Mouse (Mus musculus) stomach, embryonic 14.5 days (tissue): ENCODE measurements around the gene Cox5b. TPM values are rescaled to one million over a fixed set of nuclear protein-coding genes. Genes with fewer than 3 reads are reported as not detected.

Source experiments
- ATAC-seq: fragments of 200-750 bp; cut with Nextera tagmentation; 2 replicates; pipeline ENCODE4 v1.8.0; 2017; ENCODE audit warnings: low read depth, moderate TSS enrichment; ENCODE audit not compliant: insufficient number of reproducible peaks, insufficient read depth, low FRiP score
- H3K27ac ChIP-seq: fragments of 300-500 bp; sonication (generic); 2 replicates; pipeline ENCODE4 v1.5.1; 2014; ENCODE audit warnings: mild to moderate bottlenecking, low read length, moderate library complexity, mixed read lengths
- H3K27me3 ChIP-seq: fragments of 300-500 bp; sonication (generic); 2 replicates; pipeline ENCODE4 v1.6.1; 2014; ENCODE audit warnings: low read length, control low read depth, mixed read lengths; ENCODE audit not compliant: control insufficient read depth, insufficient read depth
- H3K36me3 ChIP-seq: fragments of 300-500 bp; sonication (generic); 2 replicates; pipeline ENCODE4 v1.6.1; 2014; ENCODE audit warnings: mild to moderate bottlenecking, control low read depth, low read length, moderate library complexity, mixed read lengths; ENCODE audit not compliant: control insufficient read depth, insufficient read depth
- H3K4me1 ChIP-seq: fragments of 300-500 bp; sonication (generic); 2 replicates; pipeline ENCODE4 v1.6.1; 2014; ENCODE audit warnings: low read length, control low read depth, mixed read lengths; ENCODE audit not compliant: control insufficient read depth, insufficient read depth
- H3K4me2 ChIP-seq: fragments of 300-500 bp; sonication (generic); replicated peaks from 2 replicates; pipeline ENCODE4 v1.6.1; 2014; ENCODE audit warnings: low read depth, low read length, control low read depth
- H3K4me3 ChIP-seq: fragments of 300-500 bp; sonication (generic); 2 replicates; pipeline ENCODE4 v1.5.1; 2014; ENCODE audit warnings: low read depth, low read length, control low read depth
- H3K9ac ChIP-seq: fragments of 300-500 bp; sonication (generic); replicated peaks from 2 replicates; pipeline ENCODE4 v1.6.1; 2014; ENCODE audit warnings: low read depth, mild to moderate bottlenecking, control low read depth, low read length, moderate library complexity, mixed read lengths
- H3K9me3 ChIP-seq: fragments of 300-500 bp; sonication (generic); 2 replicates; pipeline ENCODE4 v1.6.1; 2016; ENCODE audit warnings: low read depth, low read length, control low read depth; ENCODE audit not compliant: control insufficient read depth
- WGBS: fragments of 180-500 bp; shearing (Covaris S2); extraction: QIAGEN DNeasy Blood & Tissue Kit; methylation state at CpG from one replicate; pipeline ENCODE4 v1.1.7; 2014; 5-methylcytosine and 5-hydroxymethylcytosine counted together
- polyA plus RNA-seq: library from polyadenylated mRNA; unstranded; fragments of >200 nt; fragmentation: Nextera tagmentation; extraction: Ambion mirVana; gene quantifications from 2 replicates; pipeline ENCODE4 v1.2.1, GENCODE M21; 2014

Cox5b gene
- polyA plus RNA-seq = 613 and 651 TPM in 2 replicates

- Histone ChIP-seq H3K4me2 (peak within 1 kb of the TSS; percentile 84), H3K27me3 (no peaks in the 10 kb centered on the region), H3K4me3 (peak within 1 kb of the TSS; percentile 82), H3K9me3 (no peaks in the 10 kb centered on the region), H3K27ac (no peak within 1 kb of the TSS), H3K9ac (peak within 1 kb of the TSS; percentile 68), H3K4me1 (peaks cover 6% of the 10 kb centered on the region; the same call in 1 of the 2 replicates), H3K36me3 (peaks cover 17% of the 10 kb centered on the region; the same call in 1 of the 2 replicates)
- ATAC-seq = peak; percentile 95
- under 1% methylated on average over 61 of the region's 68 CpGs for WGBS
Observed at GRCm38 (mm10) chr1:36691271-36692155, at the start of gene Cox5b. TSS of gene Cox5b (plus strand) at chr1:36691449.

DNA sequence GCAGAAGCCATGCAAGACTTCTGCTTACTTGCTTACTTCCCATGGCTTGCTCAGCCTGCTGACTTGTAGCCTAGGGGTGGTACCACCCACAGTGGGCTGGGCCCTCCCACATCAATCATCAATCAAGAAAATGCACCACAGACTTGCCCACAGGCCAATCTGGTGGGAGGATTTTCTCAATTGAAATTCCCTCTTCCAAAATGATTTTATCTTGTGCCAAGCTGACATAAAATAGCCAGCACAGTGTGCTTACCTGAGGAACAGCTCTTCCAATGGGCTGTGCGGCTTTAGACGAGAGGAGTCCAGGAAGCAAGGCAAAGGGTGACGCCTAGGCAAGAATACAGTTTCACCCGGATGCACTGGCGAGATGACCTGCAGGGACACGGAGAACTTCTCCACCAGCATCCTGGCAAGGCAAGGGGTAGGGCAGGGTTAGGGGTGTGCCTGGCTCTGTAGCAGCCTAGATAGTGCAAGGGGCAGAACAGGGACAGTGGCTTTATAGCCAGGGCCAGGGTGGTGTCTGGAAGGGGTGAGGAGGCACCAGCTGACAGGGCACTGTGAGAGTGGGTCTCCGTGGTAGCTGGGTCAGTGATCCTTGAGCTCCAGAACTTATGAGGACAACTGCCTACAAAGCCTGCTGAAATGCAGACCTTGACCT is 47.2 kb upstream of the Cox5b start:
- H3K9ac ChIP-seq = no peak overlapping the region

GRCm38 (mm10) chr1:36644615-36645007 is 46.6 kb upstream of the Cox5b start:
- Histone ChIP-seq H3K4me2 (no peak overlapping the region), H3K27me3 (no peaks in the 10 kb centered on the region), H3K9me3 (no peaks in the 10 kb centered on the region), H3K9ac (no peak overlapping the region), H3K4me3 (no peak overlapping the region), H3K36me3 (no peaks in the 10 kb centered on the region), H3K4me1 (no peaks in the 10 kb centered on the region), H3K27ac (no peak overlapping the region)
- 82% methylated on average over 9 of the region's 9 CpGs for WGBS
- ATAC-seq = no peak

More for the DNA sequence above, 47.2 kb upstream of the Cox5b start:
- H3K4me2 ChIP-seq = no peak overlapping the region
- H3K9me3 ChIP-seq = no peaks in the 10 kb centered on the region
- no peaks in the 10 kb centered on the region; the same call in 1 of the 2 replicates for H3K4me1 ChIP-seq
- no peak for ATAC-seq
- H3K27ac ChIP-seq = no peak overlapping the region
- H3K4me3 ChIP-seq = no peak overlapping the region
- no peaks in the 10 kb centered on the region for H3K36me3 ChIP-seq
- no peaks in the 10 kb centered on the region for H3K27me3 ChIP-seq
- WGBS = 86% methylated on average over 7 of the region's 7 CpGs

DNA sequence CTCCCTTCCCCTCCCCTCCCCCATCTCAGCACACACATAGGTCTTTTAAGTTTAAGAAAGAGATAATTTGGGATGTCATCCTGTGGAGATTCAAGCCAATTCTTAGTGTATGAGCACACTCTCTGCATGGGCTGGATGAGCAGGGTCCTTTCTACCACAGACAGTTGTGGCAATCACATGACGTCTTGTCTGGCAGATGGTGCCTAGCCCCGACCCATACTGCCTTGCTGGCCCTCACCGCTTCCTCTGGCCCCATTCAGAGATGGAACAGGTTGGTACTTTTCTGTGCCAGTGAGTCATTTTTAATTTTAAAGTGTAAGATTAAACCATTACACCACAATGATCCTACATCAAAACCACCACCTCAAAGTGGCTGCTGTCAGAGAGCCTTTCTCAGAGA is 45.0 kb upstream of the Cox5b start:
- no peaks in the 10 kb centered on the region for H3K9me3 ChIP-seq
- no peaks in the 10 kb centered on the region for H3K4me1 ChIP-seq
- ATAC-seq = no peak
- no peak overlapping the region for H3K4me3 ChIP-seq
- WGBS = 80% methylated on average over 3 of the region's 3 CpGs
- no peaks in the 10 kb centered on the region for H3K36me3 ChIP-seq
- no peak overlapping the region for H3K4me2 ChIP-seq
- H3K9ac ChIP-seq = no peak overlapping the region
- no peak overlapping the region for H3K27ac ChIP-seq
- H3K27me3 ChIP-seq = no peaks in the 10 kb centered on the region

GRCm38 (mm10) chr1:36647631-36648030 is 43.6 kb upstream of the Cox5b start:
- Histone ChIP-seq H3K27ac (peak overlapping the region; percentile 68; the same call in 1 of the 2 replicates), H3K36me3 (no peaks in the 10 kb centered on the region), H3K4me1 (no peaks in the 10 kb centered on the region), H3K9me3 (no peaks in the 10 kb centered on the region), H3K27me3 (no peaks in the 10 kb centered on the region), H3K4me2 (no peak overlapping the region), H3K9ac (no peak overlapping the region), H3K4me3 (no peak overlapping the region)
- ATAC-seq = peak; percentile 84
- 52% methylated on average over 5 of the region's 5 CpGs for WGBS

DNA sequence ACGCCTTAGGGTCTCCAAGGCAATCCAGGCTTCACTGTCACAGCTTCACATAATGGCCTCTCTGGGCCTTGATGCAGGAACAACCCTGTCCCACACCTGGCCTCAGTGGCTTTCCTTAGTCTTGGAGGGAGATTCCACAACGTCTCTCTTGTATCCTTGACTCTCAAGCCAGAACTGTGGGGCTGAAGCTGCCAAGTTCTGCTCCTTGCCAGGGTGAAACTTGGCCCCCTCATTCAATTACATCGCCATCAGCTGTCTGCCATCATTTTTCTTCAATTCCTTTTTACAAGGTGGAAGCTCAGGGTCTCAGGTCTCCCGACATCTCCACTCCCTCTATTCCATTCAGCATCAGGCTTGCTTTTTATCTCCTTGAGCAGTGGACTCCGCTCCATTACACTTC is 36.2 kb upstream of the Cox5b start:
- no peak overlapping the region for H3K9ac ChIP-seq
- no peak overlapping the region for H3K4me3 ChIP-seq
- no peak for ATAC-seq
- no peak overlapping the region for H3K27ac ChIP-seq
- H3K4me2 ChIP-seq = no peak overlapping the region
- H3K4me1 ChIP-seq = no peaks in the 10 kb centered on the region
- 86% methylated on average over 5 of the region's 5 CpGs for WGBS
- H3K27me3 ChIP-seq = no peaks in the 10 kb centered on the region
- no peaks in the 10 kb centered on the region for H3K9me3 ChIP-seq
- no peaks in the 10 kb centered on the region for H3K36me3 ChIP-seq

GRCm38 (mm10) chr1:36656233-36656632 is 35.0 kb upstream of the Cox5b start:
- Histone ChIP-seq H3K4me3 (no peak overlapping the region), H3K9me3 (no peaks in the 10 kb centered on the region), H3K4me2 (no peak overlapping the region), H3K4me1 (no peaks in the 10 kb centered on the region), H3K36me3 (no peaks in the 10 kb centered on the region), H3K27me3 (no peaks in the 10 kb centered on the region), H3K27ac (no peak overlapping the region), H3K9ac (no peak overlapping the region)
- no peak for ATAC-seq
- 88% methylated on average over 3 of the region's 3 CpGs for WGBS

DNA sequence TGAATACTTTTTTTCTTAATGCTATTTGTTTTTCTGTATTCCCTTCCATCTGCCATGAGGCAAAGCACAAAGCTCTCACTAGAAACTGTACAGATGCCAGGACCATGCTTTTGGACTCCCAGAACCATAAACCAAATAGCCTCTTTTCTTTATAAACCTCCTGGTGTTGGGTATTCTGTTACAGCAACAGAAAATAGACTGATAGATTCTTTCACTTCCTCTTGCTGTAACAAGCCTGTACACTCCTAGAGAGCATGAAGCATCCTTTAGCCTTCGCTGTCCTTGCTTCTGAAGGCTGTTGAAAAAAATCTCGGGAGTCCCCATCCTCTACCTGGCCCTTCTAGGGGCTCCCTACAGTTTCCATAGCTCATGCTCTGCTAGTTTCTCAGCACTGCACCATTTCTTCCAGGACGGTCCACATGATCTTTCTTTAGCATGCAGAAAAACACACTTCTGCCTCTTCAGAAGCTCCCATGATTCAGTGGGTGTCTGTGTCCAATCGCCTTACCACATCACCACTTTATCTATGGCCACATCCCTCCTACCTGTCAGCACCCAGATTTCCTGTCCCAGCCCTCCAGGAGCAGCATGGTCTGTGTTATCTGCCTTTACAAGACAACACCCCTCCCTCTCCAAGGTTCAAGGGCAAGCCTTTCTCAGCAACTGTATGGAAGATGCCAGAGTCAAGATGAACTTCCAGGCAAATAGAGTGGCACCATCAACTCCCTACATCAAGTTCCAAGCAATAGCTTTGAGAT is 33.4 kb upstream of the Cox5b start:
- no peak for ATAC-seq
- 74% methylated on average over 4 of the region's 4 CpGs for WGBS
- H3K36me3 ChIP-seq = no peaks in the 10 kb centered on the region

More for the DNA sequence above, 33.4 kb upstream of the Cox5b start:
- no peaks in the 10 kb centered on the region for H3K9me3 ChIP-seq
- no peaks in the 10 kb centered on the region for H3K27me3 ChIP-seq
- H3K27ac ChIP-seq = no peak overlapping the region
- H3K4me2 ChIP-seq = no peak overlapping the region
- H3K4me3 ChIP-seq = no peak overlapping the region
- H3K9ac ChIP-seq = no peak overlapping the region
- no peaks in the 10 kb centered on the region for H3K4me1 ChIP-seq
